Mouse (Mus musculus) left cerebral cortex, postnatal 36 days (tissue): ENCODE measurements around the gene Ctdsp1. TPM values are rescaled to one million over a fixed set of nuclear protein-coding genes. Genes with fewer than 3 reads are reported as not detected.

ENCODE experiments used
- DNase-seq, 2 experiments: peaks; one replicate each; pipeline ENCODE4 v3.0.0; 2021 to 2022; ENCODE audit warnings: low spot score in 2 of 2, mixed read lengths in 1 of 2
- intact Hi-C: fragments of 180-260 bp; cut with DNase I; formaldehyde crosslinking; loops from one replicate; pipeline ENCODE4 v1.15.1; 2025
- microRNA-seq: library from miRNA; unstranded; fragments of <30 nt; microRNA quantifications from one replicate; pipeline ENCODE4 v1.2.0, GENCODE M21; 2022
- total RNA-seq, 2 experiments: library from RNA; stranded (reverse); gene quantifications; 2 replicates each; pipeline ENCODE4 v1.2.3; 2021

The Ctdsp1 gene
- total RNA-seq, 2 experiments from 2014 or later = 23.0 to 25.2 TPM

- DNase-seq = no peak
- intact Hi-C loops = no loop called here
Measured at GRCm38 (mm10) chr1:74433220-74433619, 41.9 kb downstream of the Ctdsp1 start.

GRCm38 (mm10) chr1:74434596-74434995 is 43.3 kb downstream of the Ctdsp1 start:
- no peak for DNase-seq
- intact Hi-C loops = no loop called here

GRCm38 (mm10) chr1:74435563-74435962 is 44.3 kb downstream of the Ctdsp1 start:
- intact Hi-C loops = loop anchor here (5.0 kb wide), 1 partner anchor 38 kb away; no protein-coding TSS in a partner anchor
- DNase-seq = no peak

GRCm38 (mm10) chr1:74437702-74438427 is 46.6 kb downstream of the Ctdsp1 start:
- intact Hi-C loops = loop anchor here (5.0 kb wide), 1 partner anchor 41 kb away; no protein-coding TSS in a partner anchor
- DNase-seq = no peak

- peak in 1 of 2 experiments; percentile 31 for DNase-seq
- intact Hi-C loops = loop anchor here (5.0 kb wide), 1 partner anchor 42 kb away; no protein-coding TSS in a partner anchor
Measured at GRCm38 (mm10) chr1:74439166-74439876, 48.0 kb downstream of the Ctdsp1 start.

GRCm38 (mm10) chr1:74444538-74444937 is 53.2 kb downstream of the Ctdsp1 start:
- intact Hi-C loops = no loop called here
- DNase-seq = no peak

Small RNA genes within 50 kb of the gene (microRNA-seq; reads per million reads assigned to microRNA genes)
- gene Mir26b = 4,689 reads per million, percentile 91 among the genes with 10 or more reads in this experiment

Other genes with a start within 250 kb of the Ctdsp1 start
- under 1 TPM in 1 of 2 experiments, not detected in 1; 0.10 TPM for gene Cxcr2, start 237.5 kb upstream of the Ctdsp1 start, total RNA-seq
- not detected for gene Cxcr1, start 196.9 kb upstream of the Ctdsp1 start, total RNA-seq
- gene Arpc2, start 155.4 kb upstream of the Ctdsp1 start, total RNA-seq = 100 to 1,000 TPM; 259 to 262 TPM
- not detected for gene Gpbar1, start 113.0 kb upstream of the Ctdsp1 start, total RNA-seq
- gene Aamp, start 106.8 kb upstream of the Ctdsp1 start, total RNA-seq = 100 to 1,000 TPM; 139 to 143 TPM
- 100 to 1,000 TPM; 151 to 166 TPM for gene Pnkd, start 106.6 kb upstream of the Ctdsp1 start, total RNA-seq
- 10 to 100 TPM; 21.5 to 26.4 TPM for gene Tmbim1, start 85.9 kb upstream of the Ctdsp1 start, total RNA-seq
- gene Catip, start 29.4 kb upstream of the Ctdsp1 start, total RNA-seq = 1 to 10 TPM; 1.3 TPM
- gene Slc11a1, start 16.3 kb upstream of the Ctdsp1 start, total RNA-seq = 1 to 10 TPM; 2.6 to 5.1 TPM
- 1 to 10 TPM in 1 of 2 experiments, under 1 TPM in 1; 0.39 to 1.1 TPM for gene Vil1, start 17.9 kb downstream of the Ctdsp1 start, total RNA-seq
- 10 to 100 TPM; 24.9 to 28.0 TPM for gene Cnot9, start 114.5 kb downstream of the Ctdsp1 start, total RNA-seq
- gene Plcd4, start 151.4 kb downstream of the Ctdsp1 start, total RNA-seq = 10 to 100 TPM; 12.0 to 17.3 TPM
- 10 to 100 TPM; 21.5 to 24.5 TPM for gene Usp37, start 152.8 kb downstream of the Ctdsp1 start, total RNA-seq
- gene Zfp142, start 196.7 kb downstream of the Ctdsp1 start, total RNA-seq = 10 to 100 TPM; 25.2 to 35.0 TPM
- gene Bcs1l, start 196.8 kb downstream of the Ctdsp1 start, total RNA-seq = 10 to 100 TPM; 22.5 to 24.7 TPM
- 10 to 100 TPM; 46.7 to 68.2 TPM for gene Rnf25, start 209.9 kb downstream of the Ctdsp1 start, total RNA-seq
- 1 to 10 TPM; 3.7 to 6.9 TPM for gene Stk36, start 209.9 kb downstream of the Ctdsp1 start, total RNA-seq